Mouse (Mus musculus) thymus, postnatal 10 days (tissue): ENCODE measurements around the gene Ccn1.

Source experiments
- DNase-seq, 2 experiments: peaks; one replicate each; pipeline ENCODE4 v3.0.0; 2021; ENCODE audit warnings: low spot score in 2 of 2

The Ccn1 gene

DNA sequence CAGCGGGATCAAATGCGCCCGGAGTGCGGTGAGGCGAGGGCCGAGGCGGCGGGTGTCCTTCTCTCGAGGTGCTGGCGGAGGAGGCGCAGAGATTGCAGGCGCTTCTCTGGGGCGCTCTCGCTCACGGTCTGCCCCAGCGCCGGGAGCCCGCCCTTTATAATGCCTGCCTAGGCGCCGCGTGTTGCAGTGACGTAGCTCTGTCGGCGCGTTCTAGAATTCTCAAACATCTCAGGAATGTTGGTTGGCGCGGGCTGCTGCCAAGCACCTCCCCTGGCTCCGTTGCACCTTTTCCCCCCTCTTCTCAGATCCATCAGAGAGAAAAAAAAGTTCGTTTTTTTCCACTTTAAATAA, at the start of gene Ccn1:
Ccn1 (minus strand) TSS at position 130 of the 351 bp plus-strand sequence.
- DNase-seq: no peak

DNA sequence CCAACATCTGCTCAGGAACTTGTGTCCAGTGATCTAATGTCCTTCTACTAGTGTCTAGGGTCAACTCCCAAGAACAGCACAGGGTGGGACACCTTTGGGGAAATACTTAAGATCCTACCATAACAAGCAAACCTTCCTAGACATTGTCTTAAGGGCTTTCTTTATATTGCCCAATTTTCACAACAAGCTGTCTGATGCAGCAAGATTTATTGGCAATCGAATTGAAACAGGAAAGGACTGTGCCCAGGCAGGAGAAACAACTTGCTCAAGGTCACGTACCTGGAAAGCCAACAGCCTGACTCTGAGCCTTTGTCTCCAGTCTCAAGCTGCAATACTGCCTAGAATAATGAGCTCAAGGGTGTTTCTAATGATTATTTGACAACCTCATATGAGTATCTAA, 43.6 kb upstream of the Ccn1 start:
- no peak for DNase-seq

DNA sequence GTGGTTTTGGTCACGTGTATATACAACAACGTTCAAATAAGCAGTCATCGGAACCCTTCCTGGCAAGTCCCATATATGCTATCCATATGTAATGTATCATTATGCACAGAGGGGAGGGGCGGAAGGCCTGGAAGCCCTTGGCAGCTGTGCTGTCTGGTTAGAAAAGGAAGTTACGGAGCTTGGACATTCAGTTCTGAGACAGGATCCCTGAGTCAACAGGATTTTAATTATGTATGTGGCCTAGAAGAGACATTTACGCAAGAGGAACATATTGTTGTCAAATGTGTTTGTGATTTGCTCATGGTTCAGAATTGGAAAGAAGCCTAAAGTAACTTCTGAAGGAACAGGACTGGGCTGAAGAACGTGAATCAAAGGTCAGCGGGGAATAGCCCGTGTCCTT, 42.3 kb upstream of the Ccn1 start:
- DNase-seq: no peak

GRCm38 (mm10) chr3:145691415-145691814, 41.6 kb upstream of the Ccn1 start:
- no peak for DNase-seq

DNA sequence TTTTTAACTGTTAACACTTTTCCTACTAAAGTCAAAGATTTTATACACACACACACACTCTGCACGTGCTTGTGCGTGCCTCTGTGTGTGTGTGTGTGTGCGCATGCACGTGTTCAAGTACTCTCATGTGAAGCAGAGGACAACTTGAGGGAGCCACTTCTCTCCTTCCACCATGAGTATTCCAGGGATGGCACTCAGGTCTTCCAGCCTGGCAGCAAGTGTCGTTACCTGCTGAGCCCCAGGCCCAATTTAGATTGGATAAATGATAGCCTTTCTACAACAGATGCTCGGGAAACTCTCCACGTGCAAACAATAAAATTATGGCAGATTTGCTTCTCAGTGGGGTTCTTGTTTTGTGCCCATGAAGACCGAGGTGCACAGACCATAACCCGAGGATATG, 39.5 kb upstream of the Ccn1 start:
- no peak for DNase-seq

DNA sequence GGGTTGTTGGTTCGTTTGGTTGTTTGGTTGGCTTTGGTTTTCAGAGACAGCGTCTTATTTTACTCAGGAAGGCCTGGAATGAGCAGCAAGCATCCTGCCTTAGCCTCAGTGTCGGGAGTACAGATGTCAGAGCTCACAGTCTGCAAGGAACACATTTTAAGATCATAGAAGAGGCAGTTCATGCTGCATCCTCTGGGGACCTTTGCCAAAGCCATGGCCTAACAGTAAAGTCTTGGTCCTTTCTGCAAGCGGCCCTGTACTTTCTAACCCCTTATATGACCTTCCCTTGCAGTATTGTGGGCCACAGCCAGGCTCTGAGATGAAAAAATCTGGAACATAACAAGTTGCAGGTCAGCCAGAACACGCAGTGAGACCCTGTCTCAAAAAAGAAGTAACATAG, 38.1 kb upstream of the Ccn1 start:
- no peak for DNase-seq

DNA sequence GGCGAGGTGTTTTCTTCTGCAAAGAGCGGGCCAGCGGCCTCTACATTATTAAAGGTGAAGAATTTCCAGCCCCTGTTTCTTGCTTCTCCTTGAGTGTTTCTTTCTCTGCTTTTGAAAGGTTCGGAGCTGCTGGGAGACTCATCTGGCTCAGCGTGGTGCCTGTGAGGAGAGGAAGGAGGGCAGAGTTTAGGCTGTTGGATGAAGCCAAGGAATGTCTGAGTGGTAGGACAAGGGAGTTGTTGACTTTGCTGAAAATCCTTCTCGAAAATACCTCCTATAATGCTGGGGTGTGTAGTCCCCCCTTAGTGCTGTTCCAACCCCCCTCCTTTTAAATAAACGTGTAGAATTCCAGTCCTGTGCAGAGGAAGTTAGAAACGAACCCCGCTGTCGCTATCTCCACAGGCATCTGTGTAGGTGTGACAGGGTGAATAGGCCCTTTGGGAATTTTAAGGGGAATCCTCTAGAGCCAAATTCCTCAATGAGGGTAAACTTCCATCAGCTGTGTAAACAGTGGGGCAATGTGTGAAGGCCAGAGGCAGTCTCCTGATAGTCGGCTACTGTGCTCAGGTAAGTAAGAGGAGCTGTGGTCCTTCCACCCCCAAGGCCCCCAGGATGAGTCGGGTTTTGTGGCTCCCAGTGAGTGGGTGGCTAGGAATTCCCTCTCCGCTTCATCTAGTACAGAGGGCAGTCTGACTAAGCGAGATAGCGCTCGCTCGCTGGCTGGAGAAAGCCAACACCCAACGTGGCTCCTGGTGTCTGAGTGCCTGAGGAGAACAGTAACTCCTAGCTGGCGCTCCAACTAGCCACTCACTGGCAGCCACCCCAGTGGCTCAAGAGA, 35.0 kb upstream of the Ccn1 start:
- no peak for DNase-seq

GRCm38 (mm10) chr3:145684201-145684600, 34.4 kb upstream of the Ccn1 start:
- DNase-seq: no peak

- no peak for DNase-seq
Observed at GRCm38 (mm10) chr3:145681348-145681935, 31.7 kb upstream of the Ccn1 start.

GRCm38 (mm10) chr3:145680686-145681085, 30.9 kb upstream of the Ccn1 start:
- no peak for DNase-seq

DNA sequence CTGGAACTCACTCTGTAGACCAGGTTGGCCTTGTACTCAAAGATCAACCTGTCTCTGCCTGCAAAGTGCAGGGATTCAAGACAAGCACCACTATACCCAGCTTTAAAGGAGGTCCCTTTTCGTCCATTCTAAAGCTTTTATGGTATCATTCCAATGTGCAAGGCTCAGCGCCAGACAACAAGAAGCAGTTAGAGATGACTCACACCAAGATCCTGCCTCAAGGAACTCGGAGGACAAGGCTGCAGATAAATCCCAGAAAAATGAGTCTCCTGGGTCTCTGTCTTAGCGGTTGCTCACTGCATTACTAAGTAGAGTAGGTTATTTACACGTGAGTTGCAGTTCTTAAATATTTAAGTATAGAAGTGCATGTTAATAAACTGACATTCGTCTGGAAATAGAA, 26.4 kb upstream of the Ccn1 start:
- DNase-seq: no peak

GRCm38 (mm10) chr3:145674815-145675214, 25.0 kb upstream of the Ccn1 start:
- DNase-seq: no peak

- no peak for DNase-seq
Observed at GRCm38 (mm10) chr3:145666383-145666782, 16.6 kb upstream of the Ccn1 start.

DNA sequence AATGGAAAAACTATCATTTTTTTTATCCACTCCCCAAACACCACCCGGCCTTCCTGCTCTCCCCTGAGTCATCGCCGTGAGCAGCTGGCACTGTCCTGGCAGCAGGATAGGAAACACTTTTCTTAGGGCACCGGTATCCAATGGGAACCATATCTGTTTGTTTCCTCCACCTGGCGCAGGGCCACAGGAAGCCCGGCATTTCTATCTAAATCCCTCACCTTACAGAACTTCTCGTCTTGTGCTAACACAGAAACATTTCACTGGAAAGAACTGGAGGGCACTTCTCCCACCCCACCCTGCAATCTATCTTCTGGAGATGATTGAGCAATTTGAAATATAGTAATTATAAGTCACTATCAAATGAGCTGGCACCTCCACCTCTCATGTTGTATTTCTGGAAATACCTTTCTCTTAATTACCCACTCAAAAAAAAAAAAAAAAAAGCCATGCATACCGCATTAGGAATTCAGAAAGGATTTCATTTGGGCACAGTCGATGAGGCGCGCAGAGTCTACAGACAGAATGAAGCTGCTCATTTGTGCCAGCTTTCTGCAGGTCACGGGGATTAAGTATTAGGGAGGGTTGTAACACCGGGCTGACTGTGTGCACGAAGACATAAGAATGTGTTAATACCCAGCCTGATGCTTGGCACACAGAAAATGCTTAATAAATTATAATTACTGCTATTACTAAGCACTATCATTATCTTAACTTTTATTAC, 7.4 kb upstream of the Ccn1 start:
- DNase-seq: no peak

DNA sequence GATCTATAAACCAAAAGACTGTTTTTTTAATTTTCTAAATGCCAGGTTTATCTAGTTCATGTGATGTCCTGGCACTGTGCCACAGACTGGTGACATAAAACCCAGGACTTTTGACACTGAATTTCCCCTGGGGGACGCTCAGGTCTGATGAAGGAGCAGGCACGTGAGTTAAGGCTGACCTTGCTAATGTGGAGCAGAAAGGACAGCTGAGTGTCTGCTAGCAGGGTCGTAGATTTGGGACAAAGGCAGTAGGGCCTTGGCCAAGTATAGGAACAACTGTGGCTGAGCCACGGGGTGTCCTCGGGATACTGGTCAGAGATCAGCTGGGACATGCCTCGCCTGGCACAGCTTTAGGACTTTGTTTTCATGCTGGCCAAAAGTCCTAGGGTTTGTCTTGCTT, 5.2 kb upstream of the Ccn1 start:
- DNase-seq: no peak

- no peak for DNase-seq
Observed at GRCm38 (mm10) chr3:145654028-145654427, 4.2 kb upstream of the Ccn1 start.

GRCm38 (mm10) chr3:145653191-145653940, 3.6 kb upstream of the Ccn1 start:
- no peak for DNase-seq

DNA sequence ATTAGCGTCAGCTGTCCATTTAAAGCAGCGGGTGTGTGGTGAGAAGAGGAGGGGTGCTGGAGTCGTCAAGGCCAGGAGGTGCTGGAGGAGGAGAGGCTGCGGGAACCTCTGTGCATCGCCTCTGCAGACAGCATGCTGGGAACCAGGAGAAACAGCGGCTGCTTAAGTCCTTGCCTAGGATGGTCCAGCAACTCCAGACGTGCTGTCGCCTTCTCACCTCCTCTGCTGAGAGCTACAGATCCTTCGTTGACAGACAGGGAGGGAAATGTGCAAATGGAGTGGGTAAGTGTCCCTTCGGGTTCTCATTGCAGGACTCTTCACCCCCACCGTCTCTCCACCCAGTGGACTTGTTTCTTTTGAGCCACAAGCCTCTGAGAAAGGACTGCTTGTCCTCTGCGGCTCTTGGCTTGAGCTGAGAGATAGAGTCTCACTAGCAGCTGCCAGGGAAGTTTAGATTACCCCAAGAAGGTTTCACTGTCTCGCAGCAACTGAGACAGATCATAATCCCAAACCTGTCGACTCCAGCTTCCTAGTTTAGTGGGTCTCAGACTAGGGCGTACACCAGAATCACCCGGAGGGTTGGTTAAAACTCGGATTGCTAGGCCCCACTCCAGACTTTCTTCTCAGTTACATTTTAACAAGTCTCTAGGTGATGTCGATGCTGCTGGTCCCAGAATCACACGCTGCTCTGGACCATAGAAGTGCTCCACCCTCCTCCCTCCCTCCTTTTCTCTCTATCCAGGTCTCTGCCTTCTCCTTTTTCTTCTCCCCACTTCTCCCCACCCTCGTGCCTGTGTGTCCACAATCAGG, 2.7 kb upstream of the Ccn1 start:
- no peak for DNase-seq

DNA sequence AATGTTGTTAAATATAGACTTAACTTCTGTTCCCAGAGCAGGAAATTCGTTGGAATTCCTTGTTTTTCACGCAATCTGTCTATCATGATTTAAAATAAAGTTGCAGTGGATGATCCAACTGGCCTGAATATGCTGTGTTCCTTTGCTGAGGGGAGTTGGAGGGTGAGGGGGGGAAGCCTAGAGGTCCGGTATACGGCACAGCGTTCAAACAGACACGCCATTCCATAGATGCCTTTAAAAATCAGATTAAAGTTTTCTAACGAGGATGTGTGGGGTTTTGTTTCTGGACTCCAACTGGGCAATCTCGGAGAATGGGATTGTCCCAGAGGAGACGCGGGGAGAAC, 2.2 kb upstream of the Ccn1 start:
- DNase-seq: no peak

DNA sequence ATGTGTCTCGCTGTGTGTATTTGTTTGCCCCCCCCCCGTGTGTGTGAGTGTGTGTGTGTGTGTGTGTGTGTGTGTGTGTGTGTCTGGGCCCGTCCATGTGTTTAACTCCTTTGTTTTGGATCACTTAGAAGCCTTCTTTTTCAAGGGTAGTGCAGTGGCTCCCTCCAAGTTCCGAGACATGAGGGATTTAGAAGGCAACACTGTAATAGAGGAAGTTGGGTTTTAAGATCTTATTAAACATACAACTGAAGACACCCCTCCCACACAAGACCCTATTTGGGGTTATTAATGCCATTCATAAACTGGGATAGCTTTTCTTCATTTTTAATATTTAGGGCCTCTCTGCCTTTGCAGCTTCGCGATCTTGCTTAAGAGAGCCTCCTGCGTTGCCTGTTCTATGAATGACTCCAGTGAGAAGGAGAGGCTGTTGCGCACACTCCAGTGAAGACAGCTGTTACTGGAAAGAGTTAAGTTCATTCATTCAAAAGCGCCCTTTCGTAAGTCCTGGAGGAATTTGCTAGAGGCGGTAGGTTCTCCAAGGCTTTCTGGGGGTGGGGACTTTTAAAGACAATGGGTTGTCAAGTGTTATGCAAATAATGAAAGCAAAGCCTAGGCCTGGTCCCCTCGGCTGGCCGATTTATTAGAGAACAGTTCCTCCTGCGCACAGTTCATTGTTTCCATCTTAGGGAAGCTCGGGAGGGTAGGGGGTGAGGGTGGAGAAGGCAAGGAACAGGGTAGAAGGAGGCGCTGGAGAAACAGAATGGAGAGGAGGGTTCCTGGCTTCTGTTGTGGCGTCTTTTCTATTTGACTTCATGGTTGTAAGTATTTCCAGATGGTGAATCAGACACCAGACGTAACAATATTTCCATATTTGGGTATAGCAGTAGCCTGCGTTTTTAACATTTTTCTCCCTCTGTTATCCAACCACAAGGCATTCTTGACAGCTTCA, 1.5 kb upstream of the Ccn1 start:
- DNase-seq: no peak
